Mouse (Mus musculus) thymus, adult 2 months (tissue): ENCODE data around the gene Ehbp1.

ENCODE experiments used
- CTCF ChIP-seq: fragments of 200-500 bp; IDR thresholded peaks from 2 replicates; pipeline ENCODE4 v1.5.1; 2012; ENCODE audit warnings: mild to moderate bottlenecking, control low read depth, low read length, moderate library complexity, borderline replicate concordance; ENCODE audit not compliant: control insufficient read depth, poor library complexity, insufficient read depth; ENCODE audit errors: extremely low read depth
- POLR2A ChIP-seq: fragments of 200-500 bp; IDR thresholded peaks from 2 replicates; pipeline ENCODE4 v1.6.1; 2012; ENCODE audit warnings: mild to moderate bottlenecking, low read length, control low read depth, moderate library complexity; ENCODE audit not compliant: control insufficient read depth, poor library complexity, insufficient read depth; ENCODE audit errors: extremely low read depth

GRCm38 (mm10) chr11:22225619-22226018 lies 116.5 kb downstream of the Ehbp1 start:
- TF ChIP-seq POLR2A (no peak), CTCF (no peak)
